Mouse (Mus musculus) CD8-positive naive resting alpha-beta T cell, adult 2 months (primary cell): ENCODE data around the gene Cadm1.

ENCODE experiments used
- DNase-seq, 2 experiments: peaks; one replicate each; pipeline ENCODE4 v3.0.0; 2022; ENCODE audit warnings: low read depth in 2 of 2, low spot score in 2 of 2

Cadm1 gene

DNA sequence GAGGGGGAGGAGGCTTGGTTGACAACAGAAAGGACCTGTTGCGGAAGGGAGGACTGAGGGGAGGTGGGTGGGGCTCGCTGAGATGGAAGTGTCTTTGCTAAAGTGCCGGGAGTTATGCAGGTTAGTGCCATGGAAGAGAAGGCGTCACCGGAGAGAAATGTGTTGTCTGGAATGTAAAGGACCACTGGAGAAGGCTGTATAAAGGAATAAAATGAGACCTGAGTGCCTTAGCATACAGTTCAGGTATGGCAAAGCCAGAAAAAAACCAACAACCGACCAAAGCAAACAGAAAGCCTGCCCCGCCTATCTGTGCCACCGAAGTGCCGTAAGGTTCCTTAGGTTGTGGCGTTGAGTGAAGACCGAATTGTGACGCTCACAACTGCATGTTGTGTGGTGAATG lies 18.4 kb downstream of the Cadm1 start:
- DNase-seq, result no peak

DNA sequence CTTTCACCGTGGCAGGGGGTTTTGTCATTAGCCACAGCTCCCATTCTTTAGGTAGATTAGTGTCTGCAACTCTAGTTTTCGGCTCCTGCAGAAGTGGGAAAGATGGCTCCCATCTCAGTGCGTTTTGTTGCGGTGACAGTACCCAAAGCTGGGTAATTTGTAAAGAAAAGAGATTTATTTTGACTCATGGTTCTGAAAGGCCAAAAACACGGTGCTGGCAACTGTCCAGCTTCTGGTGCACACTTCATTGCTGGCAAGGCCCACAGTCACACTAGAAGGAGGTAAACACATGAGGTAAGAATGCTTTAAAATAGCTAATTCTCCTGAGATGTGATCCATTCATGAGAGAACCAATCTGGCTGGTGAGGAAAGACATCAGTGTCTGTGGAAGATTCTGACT lies 18.9 kb downstream of the Cadm1 start:
- DNase-seq, result no peak

DNA sequence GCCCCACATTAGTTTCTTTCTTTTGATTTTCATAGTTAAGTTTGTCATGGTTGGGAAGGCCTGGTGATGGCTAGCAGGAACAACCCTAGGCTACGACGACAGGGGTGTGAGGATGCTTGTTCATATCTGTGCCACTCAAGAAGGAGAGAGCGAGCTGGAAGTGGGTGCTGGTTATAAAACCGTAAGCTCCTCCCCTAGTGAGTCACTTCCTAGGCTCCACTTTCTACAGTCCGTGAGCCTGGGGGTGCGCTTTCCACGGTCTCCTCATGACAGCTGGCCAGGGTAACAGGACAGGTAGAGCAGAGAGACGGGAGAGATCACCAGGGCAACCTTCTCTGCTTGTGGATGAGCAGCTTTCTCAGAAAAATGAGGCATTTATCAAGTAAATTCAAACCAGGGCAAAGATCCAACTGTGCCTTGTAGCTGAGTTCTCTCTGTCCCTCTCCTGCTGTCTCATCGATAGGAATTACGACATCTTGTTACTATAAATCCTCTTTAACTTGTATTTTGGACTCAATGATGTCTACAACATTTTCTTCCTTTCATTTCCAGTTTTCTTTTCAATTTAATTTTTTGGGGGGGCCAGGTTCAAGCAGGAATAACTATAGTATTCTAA lies 23.1 kb downstream of the Cadm1 start:
- no peak for DNase-seq

DNA sequence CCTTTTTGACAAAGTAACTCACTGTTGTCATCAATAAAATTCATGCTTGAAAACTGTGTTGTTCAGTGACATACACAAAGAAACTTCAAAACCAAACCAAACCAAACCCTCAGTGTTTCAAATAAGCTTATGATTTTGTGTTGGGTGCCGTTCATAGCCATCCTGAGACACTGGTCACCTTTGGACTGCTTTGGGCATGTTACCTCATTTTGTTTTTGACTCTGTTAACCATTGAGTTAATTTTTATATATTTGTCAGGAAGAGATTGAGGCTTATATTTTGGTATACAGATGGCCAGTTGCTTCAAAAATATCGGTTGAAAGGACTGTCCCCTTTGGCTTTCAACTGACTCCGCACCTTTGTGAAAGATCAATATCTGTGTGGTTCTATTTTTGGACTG lies 30.8 kb downstream of the Cadm1 start:
- DNase-seq, result no peak

DNA sequence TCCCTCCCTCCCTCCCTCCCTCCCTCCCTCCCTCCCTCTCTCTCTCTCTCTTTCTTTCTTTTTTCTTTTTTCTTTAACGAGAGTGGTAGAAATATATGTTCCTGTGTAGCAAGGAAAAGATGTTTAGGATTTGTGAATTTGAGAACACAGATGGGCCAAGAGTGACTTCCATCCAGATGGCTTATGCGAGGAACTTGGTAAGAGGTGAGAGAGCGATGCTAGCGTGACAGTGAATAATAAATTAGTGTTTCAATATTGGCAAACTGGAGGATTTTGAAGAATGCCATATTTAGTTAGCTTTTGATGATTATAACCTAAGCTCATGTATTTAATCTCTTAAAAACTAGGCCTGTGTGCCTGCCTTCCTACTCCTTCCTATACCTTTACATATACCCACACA lies 31.6 kb downstream of the Cadm1 start:
- DNase-seq, result no peak

DNA sequence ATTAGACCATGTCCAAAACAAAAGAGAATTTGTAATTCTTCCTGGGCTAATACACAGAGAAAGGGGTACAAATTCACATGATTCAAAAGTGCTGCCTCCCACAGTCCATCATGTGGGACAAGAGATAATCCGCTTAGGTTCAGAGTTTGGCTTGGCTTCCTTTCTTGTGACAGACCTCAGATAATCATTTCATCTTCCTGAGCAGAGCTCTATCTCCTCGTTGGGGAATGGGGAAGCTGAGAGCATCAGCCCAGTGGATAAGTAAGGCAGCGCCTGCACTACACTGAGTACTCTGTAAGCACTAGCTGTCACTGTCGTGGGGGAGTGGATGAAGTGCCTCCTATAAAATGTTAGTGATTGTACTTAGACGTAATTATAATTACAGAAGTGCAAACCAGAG lies 35.1 kb downstream of the Cadm1 start:
- no peak for DNase-seq

DNA sequence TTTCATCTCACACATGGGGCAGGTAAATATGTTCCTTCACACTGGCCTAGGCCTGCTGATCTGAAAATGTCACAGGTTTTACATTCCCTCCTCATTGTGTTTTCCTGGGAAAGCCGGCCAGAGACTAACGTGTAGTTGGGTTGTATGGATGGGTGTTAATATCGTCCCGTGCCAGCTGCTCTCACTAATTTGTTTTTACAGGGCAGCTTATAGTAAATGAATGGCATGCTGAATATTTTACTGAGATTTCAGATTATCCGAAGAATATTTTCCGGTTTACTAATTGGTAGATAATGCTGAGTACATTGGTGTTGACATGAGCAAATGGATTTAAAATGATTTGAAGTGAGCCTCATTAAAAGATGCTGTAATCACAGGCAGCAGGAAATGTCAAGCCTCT lies 37.9 kb downstream of the Cadm1 start:
- DNase-seq, result no peak

DNA sequence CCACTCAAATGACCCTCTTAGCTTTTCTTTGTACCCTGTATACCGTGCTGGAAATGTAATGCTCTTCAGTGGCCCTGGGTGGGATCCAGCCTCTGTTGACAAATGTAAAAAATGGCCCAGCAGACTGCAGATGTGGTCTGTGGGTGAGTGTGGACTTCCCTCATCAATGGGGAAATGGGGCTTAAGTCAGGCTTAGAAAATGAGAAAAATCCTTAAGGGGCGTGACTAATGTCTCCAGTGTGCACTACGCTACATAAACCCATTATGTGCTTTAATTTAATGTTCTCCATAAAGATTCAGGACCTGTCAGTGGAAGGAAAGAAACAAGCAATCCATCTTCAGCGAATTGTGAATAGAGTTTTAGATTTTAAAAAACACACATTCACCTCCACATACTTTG lies 40.2 kb downstream of the Cadm1 start:
- DNase-seq, result no peak

DNA sequence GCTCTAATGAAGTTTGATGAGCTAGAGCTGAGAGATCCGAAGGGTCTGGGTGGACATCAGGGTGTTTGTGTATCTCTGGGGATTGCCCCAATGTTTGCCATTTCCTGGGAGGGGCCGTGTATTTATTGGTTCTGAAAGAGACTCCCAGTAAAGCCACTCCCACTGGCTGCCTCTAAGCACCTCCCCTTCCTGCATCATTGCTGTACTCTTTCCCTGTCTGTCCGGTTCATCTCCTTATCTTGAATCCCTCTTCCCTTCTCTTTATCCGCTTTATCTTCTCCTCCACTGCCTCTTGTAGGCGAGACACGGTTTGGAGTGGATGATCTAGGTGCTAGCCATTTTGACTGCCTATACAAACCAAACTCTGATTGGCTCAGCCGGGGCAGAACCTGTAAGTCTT lies 41.5 kb downstream of the Cadm1 start:
- DNase-seq, result no peak

DNA sequence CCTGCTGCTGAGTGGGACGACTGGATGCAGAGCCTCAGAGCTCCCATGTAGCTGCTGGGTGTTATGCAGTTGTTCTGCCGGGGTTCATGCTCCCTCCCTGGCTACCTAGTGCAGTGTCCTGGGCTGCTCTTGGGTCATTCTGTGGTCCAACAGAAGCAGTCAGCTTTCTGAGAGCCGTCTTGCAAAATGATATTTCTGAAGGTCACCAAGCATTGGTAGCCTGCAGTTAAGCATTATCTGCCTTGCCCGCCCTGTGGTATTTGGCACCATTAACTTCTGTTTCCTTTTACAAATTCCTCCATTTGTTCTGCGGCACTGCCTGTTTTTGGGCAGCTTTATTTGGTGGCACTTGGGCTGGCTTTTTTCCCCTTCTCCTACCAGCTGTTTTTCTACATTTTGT lies 42.2 kb downstream of the Cadm1 start:
- DNase-seq, result no peak

DNA sequence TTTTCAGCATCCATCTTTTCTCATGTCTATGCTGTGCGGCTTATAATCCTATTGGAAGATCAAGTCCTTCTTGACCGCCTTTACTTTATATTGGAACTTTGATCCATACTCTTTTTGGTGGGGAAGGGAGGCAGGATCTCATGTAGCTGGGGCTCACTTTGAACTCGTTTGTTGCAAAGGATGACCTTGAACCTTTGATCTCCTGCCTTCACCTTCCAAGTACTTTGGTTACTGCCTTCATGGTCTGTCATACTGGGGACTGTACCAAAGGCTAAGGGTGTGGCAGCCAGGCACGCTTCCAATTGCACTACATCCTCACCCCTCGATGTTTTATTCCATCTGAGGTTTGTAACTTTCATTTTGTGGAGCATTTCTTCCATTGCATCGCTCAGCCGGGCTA lies 43.5 kb downstream of the Cadm1 start:
- DNase-seq, result no peak

DNA sequence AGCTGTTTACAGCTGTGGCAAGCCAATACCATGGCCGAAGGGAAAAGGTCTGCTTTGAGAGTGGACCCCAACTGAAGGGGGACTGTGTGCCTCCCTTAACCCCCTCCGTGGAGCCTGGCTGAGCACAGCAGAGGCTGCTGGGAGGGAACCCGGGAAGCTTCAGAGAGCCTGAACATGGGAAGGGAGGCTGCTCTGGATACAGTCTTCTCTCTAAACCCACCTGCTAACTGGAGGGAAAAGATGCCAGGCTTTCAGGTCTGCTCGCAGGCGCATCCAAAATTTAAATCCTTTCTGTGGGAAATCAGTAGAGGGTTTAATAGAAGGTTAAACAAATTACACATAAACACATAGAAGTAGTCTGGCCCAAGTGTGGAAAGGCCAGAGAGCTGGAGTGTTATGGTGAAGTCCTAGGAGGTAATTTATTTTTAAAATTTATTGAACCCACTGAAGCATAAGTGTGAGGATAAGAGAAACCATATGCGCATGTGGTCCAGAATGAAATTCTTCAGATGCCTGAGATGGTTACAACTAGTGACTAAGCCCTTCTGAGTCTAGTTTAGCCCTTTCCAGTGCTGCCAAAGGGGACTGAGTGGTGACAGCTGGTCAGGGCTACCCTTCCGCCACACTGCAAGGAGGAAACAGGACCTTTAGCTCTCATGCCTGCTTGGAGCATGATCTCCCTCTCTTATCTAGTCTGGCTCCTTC lies 44.9 kb downstream of the Cadm1 start:
- DNase-seq, result no peak

DNA sequence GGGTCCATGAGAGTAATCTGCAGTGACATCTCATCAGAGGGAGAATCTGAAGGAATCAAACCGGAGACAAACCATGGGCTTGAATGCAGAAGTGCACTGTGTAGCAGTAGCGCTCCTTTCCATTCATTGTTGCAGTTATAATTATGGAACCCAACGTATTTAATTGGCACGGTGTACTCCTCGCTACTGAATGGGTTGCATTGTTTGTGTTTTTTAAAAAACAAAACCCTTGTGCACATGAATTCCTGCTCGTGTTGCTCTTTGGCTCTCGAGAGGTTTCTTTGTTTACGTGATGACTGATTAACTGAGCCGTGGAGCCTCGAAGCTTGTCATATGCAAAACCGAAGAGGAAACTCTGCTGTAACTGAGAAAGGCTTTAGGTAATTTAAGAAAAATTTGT lies 45.8 kb downstream of the Cadm1 start:
- no peak for DNase-seq

DNA sequence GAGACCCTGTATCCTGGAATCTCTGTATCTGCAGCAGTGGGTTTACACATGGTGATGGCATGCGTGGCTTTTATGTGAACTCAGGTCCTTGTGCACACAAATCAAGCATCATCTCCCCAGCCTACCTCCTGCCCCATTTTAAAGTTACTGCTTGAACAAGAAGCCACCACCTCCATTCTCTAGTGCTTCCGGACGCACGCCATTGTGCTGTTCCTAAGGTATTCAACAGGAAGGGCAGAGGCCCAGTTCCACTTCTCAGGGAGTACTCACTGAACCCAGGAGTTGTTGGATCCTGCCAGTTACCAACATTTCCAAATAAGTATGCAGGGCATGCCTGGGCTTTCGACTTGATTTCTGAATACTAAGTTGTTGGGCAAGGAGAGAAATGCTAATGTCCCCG lies 49.5 kb downstream of the Cadm1 start:
- no peak for DNase-seq

DNA sequence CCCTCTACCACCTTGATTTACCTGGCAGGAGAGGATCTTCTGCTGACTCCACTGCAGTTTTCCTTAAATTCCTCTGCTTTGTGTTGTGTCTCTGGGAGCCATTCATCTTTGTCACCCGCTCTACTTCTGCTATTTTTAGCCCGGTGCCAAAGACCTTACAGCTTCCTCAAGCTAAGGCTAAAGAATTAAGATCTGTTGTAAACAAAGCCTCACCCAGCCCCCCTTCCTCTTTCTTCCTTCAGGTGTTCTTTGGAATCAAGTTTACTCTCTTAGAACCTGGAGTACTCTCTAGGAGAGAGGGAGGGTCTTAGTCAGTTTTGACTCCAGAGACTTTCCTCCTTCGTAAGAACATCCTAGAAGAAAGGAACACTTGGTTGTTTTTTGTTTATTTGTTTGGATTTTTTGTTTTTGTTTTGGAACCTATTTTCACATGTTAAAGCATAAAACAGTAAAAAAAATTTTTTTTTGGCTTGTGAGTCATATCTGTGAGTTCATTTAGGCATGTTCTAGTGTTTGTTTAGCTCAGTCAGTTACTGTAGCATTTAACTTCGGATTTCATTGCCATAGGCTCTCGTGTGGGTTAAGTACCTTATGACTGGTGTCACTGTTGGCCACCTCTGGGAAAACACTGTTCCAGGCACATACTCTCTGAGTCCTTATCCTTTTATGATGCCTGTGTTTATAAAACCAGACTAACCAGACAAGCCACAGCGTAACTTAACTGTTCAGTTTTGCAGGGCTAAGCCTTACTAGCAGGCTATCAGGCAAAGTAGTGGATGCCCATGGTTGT lies 51.8 kb downstream of the Cadm1 start:
- DNase-seq, result no peak

DNA sequence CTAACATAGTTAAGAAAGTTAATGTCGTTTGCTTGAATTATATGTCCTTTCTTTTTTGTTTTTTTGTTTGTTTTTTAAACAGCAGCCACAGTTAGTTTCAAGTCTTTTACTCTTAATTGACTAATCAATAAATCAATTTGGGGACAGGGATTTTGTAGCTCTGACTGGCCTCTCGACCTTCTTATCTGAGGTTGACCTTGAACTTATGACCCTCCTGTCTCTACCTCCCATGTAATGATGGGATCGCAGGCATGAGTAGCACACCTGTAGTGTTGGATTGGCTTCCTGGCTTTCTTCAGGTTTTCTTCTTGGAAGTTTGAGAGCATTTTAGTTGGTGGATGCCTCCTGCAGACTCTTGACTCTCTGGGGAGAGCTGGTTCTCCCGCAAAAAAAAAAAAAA lies 53.3 kb downstream of the Cadm1 start:
- DNase-seq, result no peak

DNA sequence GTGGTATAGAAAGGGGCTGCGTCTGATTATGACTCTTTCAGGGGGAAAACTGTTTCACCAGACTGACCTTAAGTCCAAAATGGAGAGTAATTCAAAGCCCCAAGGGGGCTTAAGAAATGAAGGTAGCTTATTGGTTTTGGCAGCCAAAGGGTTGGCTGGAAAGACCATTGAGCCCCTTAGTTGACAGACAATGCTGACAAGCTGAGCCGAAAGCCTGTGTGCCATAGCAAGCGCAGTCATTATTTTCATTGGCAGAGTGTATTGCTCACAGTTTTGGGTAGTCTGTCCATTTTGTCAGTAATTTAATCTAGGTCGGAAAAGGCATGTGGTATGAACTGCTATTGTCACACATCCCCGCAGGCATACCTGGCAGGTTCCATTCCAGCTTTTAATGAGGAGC lies 56.2 kb downstream of the Cadm1 start:
- no peak for DNase-seq

DNA sequence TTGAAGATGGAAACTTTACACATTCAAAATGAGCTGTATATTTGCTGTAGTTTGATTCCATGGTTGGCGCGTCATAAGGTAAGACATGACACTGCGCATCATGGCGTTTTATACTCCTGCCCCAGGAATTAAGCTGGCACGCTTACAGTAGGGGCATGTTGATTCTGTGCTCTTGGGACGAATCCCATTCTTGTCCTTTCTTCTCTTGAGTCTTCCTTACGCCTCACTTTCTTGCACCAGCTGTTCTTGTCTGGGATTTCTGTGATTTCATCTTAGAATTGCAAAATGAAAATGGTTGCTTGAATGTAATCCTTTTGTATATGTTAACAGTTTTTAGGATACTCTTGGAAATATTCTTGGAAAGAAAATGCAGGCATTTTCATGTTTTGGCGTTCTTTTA lies 56.9 kb downstream of the Cadm1 start:
- DNase-seq, result no peak

DNA sequence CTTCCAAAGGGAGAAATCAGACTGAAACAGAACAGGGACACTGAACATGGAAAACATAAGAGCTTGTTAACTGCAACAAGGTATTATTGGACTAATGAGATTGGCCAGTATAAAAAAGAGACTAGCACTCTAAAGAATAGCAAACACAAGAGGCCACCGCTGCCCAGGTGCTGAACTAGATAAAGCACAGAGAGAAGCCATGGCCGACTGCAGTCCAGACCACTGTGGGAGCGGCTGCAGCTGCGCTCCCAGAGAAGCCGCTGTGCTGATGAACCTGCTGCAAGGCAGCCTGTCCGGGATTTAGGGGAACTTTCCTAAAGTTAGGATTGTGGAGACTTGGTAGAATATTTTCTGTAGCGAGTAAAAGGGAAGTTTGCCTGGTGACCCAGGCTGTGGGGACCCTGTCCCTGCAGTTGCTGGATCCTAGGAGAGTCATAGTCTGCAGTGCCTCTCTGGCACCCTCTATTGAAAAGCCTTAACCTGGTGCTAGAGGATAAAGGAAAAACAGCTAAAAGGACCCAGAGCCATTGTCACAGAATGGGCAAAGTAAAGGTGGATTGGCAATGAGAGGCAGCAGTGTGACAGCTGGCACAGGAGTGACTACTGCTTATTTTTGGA lies 57.7 kb downstream of the Cadm1 start:
- DNase-seq, result no peak

DNA sequence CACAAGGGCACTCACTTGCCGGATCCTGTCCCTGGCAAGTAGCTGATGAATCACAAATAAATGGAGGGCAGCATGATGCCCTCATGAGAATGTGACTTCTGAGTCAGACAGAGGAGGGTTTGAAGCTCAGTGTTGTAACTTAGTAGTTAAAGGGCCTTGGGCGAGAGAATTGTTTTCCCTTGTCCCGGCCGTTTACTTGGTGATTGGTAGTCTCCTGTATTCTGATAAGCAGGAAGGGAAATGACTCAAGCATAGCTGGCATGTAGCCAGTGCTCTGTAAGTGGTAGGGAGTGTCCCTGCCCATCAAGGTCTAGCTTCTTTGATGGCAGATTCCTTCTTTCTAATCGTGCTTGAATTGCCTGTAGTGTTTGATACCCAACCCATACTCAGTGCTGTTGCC lies 59.9 kb downstream of the Cadm1 start:
- no peak for DNase-seq

DNA sequence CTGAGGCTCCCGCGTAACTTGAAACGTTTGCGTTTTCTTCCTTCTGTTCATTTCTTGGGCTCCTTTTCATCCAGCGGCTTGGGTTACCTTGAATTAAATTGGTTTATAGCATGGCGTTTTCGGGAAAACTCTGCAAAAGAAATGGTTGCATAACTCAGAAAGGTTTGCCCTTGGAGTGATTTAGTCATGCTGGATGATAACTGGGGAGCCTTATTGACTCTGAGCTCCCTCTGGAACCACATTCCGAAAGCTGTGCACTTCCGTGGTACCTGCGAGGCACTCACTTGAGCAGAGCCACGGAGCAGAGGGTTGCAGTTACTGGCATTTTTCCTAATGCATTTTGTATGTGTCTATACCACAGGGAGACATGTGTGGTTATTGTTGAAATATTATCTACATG lies 71.6 kb downstream of the Cadm1 start:
- no peak for DNase-seq

DNA sequence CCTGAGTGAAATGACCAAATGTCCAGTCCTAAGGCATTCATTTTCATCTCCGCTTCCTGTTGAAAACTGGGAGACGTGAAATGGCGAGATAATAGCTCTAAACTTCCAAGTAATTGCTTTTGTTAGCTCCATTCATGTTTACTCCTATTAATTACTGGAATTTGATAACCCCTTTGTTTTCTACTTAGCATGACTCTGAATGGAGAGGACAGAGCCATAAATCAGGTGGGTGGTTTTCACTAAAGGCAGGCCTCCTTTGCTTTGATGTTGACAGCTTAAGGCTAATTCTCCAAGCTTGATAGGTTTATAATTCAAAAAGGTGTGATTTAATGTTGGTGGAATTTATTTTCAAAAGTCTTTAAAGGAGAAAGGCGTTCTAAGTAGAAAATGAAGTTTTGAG lies 74.0 kb downstream of the Cadm1 start:
- no peak for DNase-seq
